Comparison of ENCODE assay signal across 19 mouse cellular contexts in genomic region chrX:109145779-109146178, GRCm38 (mm10). TPM values are rescaled to one million over a fixed set of nuclear protein-coding genes. Genes with fewer than 3 reads are reported as not detected.
"Had no signal": no experiment of that assay in that cellular context is flagged by ENCODE, and none has a peak within 500 bp of the region (broad histone marks: within the 10 kb centered on the region; RNA-seq: fewer than 3 reads in every experiment).

No protein-coding gene starts in this region.

- H3K27me3 ChIP-seq: limb, embryonic 15.5 days; megakaryocyte, embryonic 14.5 days; midbrain, embryonic 15.5 days; neural tube, embryonic 13.5 days; stomach, embryonic 15.5 days had no signal

- H3K4me1 ChIP-seq: limb, embryonic 15.5 days; midbrain, embryonic 15.5 days; stomach, embryonic 15.5 days had no signal

- H3K27ac ChIP-seq: hindbrain, postnatal 0 days; limb, embryonic 15.5 days; midbrain, embryonic 15.5 days; neural tube, embryonic 13.5 days; stomach, embryonic 15.5 days had no signal

- H3K36me3 ChIP-seq: limb, embryonic 15.5 days; midbrain, embryonic 15.5 days; neural tube, embryonic 13.5 days; stomach, embryonic 15.5 days had no signal

- H3K4me3 ChIP-seq: limb, embryonic 15.5 days; megakaryocyte, embryonic 14.5 days; midbrain, embryonic 15.5 days; neural tube, embryonic 13.5 days; stomach, embryonic 15.5 days had no signal

- DNase-seq: kidney, adult 8-10 months; kidney, postnatal 25 days; layer of hippocampus, postnatal 36 days; lung, embryonic 14.5 days; lung, postnatal 10 days; lung, postnatal 4 days; retina, postnatal 1 day; right cerebral cortex, postnatal 4 days; thymus, postnatal 25 days had no signal

- H3K9ac ChIP-seq: limb, embryonic 15.5 days; lung, embryonic 14.5 days; midbrain, embryonic 15.5 days; neural tube, embryonic 13.5 days; stomach, embryonic 15.5 days had no signal

RNA-seq across cellular contexts. Expression of gene Gm6377, which starts 50.8 kb away (rescaled TPM):
- total RNA-seq: hindbrain, postnatal 0 days; layer of hippocampus, postnatal 36 days; left cerebral cortex, adult 8-10 months; left cerebral cortex, postnatal 25 days had no signal
- polyA plus RNA-seq: kidney, embryonic 16.5 days; limb, embryonic 11.5 days; neural tube, embryonic 13.5 days had no signal
